Mouse (Mus musculus) ES-E14 (cell line): Measurements from ENCODE around the gene Stat4.
A peak's percentile ranks its signal among the peaks of the same experiment; 100 is the strongest.

ENCODE experiments used
- CHD2 ChIP-seq: IDR thresholded peaks from 2 replicates; pipeline ENCODE4 v1.6.1; 2014; ENCODE audit warnings: mild to moderate bottlenecking, low read depth, low read length, inconsistent platforms
- HCFC1 ChIP-seq: IDR thresholded peaks from 2 replicates; pipeline ENCODE4 v1.6.1; 2012; ENCODE audit warnings: low read length, inconsistent platforms, borderline replicate concordance; ENCODE audit not compliant: insufficient read depth
- MAFK ChIP-seq: IDR thresholded peaks from 2 replicates; pipeline ENCODE4 v1.6.1; 2014; ENCODE audit warnings: mild to moderate bottlenecking, low read depth, low read length, inconsistent platforms; ENCODE audit not compliant: insufficient read depth
- ZC3H11A ChIP-seq: IDR thresholded peaks from 2 replicates; pipeline ENCODE4 v1.6.1; 2012; ENCODE audit warnings: low read depth, mild to moderate bottlenecking, inconsistent platforms, low read length, borderline replicate concordance
- ZNF384 ChIP-seq: IDR thresholded peaks from 2 replicates; pipeline ENCODE4 v1.6.1; 2012; ENCODE audit warnings: low read depth, low read length, inconsistent platforms

DNA sequence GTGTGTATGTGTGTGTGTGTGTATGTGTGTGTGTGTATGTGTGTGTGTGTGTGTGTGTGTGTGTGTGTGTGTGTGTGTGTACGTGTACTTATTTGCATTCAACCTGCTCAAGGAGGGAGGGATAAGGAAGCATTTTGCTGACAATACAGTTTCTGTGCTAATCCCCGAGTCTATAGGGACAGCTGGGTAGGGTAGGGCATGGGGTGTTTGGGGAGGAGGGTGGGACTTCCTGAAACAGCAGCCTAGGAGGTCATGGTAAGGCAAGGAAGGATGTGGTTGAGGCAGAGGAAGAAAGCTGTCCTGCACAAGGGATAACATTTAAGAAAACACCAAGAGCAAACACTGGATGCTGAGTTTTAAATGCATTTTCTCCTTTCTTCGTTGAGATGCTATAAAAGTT lies 24.3 kb downstream of the Stat4 start:
- no peak for TF ChIP-seq HCFC1
- no peak for TF ChIP-seq ZC3H11A
- 0 out of 2 replicates have a peak, but pooled peaks have one; percentile 56 for TF ChIP-seq MAFK
- no peak for TF ChIP-seq CHD2
- no peak for TF ChIP-seq ZNF384
